Mouse (Mus musculus) cerebellum, postnatal 25 days (tissue): ENCODE measurements around the gene Cntnap1.

Experiments
- DNase-seq, 2 experiments: peaks; one replicate each; pipeline ENCODE4 v3.0.0; 2021; ENCODE audit warnings: mixed read lengths in 2 of 2

Gene Cntnap1

DNA sequence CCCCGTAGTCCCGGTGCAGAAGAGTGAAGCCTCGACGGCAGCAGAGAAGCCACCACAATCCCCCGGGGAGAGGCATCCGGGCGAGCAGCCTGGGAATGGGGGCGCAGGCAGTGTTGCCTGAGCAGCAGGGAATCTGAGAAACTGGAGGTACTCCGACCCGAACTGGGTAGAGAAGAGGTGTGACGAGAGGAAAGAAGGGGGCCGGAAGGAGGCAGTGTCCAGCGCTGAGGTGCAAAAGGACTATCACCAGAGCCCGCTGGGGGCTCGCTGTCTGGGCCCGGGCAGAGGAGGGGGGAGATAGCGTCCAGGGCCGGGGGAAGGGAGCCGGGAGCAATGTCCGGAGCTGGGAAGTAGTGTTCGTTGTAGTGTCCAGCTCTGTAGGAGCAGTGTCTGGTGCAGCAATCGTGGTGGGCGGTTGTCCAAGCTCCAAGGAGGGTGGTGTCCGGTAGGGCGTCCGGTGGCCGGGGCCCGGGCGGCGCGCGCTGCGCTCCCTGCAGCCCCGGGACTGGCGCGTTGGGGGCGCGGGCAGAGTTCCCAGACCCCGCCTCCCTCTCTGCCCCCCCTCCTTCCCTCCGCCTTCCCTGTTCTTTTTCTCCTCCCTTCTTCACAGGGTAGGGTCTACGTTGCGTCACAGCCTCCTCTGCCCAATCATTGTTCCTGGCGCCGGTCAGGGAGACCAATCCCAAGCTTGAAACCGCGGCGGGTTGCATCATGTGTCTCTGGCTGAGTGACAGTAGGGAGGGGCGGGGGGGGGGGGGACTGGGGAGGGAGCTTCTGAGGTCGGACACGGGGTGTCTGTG, 688 bp downstream of the Cntnap1 start, which contains the start of gene Plekhh3:
TSS of gene Plekhh3 (minus strand) at position 541 of the 800 bp plus-strand sequence.
- peak; percentile 94 to 96 for DNase-seq

DNA sequence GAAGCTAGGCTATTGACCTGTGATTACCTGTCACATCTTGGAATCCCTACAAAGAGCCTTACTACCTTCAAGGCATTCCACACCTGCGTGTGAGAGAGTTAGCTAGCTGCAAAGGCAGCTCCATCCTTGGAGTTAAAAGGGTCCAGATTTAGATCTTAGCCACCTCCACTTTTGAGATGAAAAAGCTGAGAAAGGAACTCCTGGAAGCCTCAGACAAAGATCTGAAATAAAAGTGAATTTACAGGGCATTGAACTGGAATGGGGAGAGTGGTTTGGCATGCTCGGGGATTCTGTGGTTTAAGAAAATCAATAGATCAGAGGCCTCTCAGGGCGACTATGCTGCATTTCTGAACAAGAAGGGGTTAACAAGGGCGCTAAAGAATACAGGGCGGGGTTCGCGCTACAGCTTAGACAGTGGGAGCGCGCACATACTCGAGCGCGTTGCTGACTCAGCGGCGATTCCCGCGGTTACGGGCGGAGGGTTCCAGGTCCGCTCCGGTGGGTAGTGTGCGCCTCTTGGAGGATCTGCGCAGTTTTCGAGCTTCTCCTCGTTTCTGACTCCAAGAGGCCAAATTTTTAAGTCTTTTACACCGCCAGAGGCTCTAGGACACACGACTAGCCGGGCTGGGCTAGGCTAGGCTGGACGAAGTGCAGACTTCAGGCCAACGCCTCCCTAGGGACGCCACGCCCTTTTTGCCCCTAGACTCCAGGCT, 1.6 kb downstream of the Cntnap1 start:
- DNase-seq: peak; percentile 84 to 86

DNA sequence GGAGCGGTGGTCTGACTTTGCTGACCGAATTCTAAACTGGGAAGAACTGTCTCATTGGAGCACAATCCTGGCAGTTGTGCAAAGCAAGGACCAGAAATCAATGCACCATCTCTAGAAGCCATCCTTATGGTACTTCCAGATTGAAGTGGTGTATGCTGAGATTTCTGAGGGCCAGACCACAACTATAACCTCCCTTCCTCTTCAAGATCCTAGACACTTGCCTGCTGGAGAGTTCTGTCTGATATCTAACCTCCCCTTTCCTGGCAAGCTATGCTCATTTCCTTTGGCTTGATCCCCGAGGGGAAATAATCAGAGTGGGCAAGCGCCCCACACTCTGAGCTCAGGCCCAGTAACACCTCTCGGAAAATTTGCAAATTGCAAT, 2.1 kb downstream of the Cntnap1 start:
- no peak for DNase-seq

DNA sequence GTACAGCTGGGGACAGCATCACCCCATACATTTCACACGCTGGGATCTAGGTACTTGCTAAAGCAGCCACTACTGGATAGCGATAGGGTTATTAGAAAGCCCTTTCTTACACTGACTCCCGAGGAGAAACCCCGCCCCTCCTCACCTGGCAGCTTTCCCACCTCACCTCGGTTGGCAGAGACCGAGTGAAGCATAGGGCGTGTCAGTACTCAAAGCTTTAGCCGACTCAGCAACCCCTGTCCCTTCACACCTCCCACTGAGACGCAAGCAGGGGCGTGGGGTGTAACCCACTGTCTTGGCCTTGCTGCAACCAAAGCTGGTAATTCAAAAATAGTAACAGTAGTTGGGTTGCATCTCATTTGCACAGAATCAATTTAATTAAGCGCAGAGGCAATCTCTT, 2.8 kb downstream of the Cntnap1 start:
- DNase-seq: peak; percentile 49 to 73

DNA sequence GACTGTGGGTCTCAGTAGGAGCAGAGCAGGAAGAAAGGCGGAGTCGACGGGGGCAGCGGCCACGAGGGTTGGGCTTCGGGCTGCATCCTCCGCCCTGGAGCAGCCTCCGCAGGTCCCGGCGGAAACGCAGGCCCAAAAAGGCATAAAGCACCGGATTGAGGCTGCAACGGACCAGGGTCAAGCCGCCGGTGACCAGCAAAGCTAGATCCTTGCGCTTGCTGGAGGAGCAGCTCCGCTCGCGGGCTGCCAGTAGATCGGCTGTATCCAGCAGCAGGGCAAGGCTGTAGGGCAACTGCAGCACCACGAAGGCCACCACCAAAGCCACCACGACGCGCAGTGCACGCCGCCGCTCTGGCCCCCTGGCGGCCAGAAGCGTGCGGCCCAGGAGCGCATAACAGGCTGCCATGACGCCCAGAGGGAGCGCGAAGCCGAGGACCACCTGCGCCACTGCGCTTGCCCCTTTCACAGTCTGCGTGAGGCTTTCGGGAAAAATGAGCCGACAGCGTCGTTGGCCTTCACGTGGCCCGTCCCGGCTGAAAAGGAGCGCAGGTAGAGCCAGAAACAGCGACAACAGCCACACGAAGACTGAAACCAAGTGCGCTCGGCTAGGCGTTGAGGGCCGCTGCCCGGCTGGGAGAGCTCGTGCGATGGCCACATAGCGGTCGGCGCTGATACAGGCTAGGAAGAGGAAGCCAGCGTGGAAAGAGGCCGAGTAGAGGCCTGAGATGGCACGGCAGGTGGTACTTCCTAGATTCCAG, 3.5 kb downstream of the Cntnap1 start:
- DNase-seq: peak; percentile 80 to 82

DNA sequence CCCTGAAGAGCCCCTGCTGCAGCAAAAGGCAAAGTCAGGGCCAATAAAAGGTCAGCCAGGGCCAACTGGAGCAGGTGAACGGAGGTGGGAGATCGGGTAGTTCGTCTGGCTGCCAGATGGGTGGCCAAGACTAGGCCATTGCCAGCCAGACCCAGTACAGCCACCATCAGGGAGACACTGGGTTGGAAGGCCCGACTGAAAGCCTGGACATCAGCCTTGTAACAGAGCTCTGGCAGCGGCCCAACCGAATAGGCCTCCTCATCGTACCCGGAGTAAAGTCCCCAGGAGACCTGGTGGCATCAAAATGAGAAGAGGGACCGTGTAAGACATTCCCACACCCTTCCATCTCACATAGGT, 4.0 kb downstream of the Cntnap1 start:
- DNase-seq: peak; percentile 66 to 78

DNA sequence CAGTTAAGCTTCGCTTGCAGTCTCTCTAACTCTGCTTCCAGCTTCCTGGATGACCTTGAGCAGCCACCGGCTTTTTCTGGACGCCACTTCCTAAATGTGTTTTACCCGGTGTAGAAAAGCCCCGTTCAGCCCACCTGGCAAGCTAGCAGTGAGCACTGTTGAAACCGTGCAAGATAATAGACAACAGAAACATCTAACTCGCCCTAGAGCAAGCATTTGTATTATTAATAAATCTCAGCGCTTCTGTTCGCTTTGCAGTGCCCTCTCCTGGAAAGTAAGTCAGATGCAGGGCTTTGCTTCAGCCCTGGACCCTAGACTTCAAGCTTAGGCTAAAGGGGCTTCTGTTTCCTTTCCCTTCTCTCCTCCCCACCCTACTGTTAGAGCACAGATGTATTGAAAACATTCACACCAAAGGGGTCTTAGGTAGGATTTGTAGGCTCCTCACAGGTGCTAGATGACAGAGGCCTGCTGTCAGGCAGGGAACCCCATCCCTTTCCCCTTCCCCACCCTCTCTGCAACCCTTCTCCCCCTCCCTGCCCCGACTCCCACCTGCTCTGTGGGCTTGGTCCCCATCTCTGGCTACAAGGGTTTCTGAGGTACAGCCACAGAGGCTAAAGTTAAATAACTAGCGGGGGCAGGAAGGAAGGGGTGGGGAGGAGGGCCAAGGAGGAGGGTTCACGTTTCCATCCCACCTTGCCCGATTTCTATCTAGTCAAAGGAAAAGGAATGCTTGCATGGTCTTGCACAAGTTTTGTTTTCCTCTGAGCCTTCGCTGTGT, 4.7 kb downstream of the Cntnap1 start, which contains the start of gene Ccr10:
TSS of gene Ccr10 (minus strand) at position 593 of the 778 bp plus-strand sequence.
- peak; percentile 61 to 65 for DNase-seq

DNA sequence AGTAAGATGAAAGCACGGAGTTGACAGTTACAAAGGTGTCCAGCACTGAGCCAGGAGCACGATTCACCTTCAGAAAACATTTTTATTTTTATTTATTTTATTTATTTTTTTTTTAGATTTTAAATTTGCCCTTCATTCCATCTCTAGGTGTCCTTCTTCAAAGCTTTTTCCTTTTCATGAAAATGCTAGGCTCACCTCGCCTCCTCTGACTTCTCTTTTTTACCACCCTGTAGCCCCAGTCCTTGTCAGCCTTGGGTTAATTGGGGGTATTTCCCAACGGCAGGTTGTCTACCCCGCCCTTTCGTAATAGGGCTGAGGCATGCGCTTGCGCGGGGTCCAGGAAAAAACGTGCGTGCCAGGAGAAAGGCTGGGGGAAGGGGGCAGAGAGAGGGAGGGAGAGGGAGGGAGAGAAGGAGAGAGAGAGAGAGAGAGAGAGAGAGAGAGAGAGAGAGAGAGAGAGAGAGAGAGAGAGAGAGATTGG, 5.4 kb downstream of the Cntnap1 start:
- peak; percentile 81 to 86 for DNase-seq

DNA sequence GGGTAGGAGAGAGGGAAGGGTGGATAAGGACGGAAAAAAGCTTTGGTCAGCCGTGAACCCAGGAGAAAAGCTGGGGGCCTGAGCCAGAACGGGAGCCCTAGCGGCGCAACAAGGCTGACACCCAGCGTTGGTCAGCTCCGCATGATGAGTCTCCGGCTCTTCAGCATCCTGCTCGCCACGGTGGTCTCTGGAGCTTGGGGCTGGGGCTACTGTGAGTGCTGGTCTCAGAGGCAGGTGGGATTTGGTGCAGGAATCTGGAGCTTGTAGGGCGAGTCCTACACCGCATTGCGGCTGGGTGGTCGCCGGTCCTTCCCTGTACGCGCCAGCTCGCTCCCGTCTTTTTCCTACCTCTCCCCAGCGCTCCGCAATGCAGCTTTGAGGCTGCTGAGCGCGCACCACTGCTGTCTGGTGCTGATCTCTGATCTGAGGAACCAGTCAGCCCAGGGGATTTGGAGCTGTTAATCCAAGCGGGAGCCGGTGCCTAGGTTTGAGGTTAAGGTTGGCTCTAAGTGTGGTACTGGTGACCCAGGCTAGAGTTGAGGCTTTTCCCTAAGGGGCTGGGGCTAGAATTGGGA, 5.9 kb downstream of the Cntnap1 start:
- peak; percentile 84 to 86 for DNase-seq

DNA sequence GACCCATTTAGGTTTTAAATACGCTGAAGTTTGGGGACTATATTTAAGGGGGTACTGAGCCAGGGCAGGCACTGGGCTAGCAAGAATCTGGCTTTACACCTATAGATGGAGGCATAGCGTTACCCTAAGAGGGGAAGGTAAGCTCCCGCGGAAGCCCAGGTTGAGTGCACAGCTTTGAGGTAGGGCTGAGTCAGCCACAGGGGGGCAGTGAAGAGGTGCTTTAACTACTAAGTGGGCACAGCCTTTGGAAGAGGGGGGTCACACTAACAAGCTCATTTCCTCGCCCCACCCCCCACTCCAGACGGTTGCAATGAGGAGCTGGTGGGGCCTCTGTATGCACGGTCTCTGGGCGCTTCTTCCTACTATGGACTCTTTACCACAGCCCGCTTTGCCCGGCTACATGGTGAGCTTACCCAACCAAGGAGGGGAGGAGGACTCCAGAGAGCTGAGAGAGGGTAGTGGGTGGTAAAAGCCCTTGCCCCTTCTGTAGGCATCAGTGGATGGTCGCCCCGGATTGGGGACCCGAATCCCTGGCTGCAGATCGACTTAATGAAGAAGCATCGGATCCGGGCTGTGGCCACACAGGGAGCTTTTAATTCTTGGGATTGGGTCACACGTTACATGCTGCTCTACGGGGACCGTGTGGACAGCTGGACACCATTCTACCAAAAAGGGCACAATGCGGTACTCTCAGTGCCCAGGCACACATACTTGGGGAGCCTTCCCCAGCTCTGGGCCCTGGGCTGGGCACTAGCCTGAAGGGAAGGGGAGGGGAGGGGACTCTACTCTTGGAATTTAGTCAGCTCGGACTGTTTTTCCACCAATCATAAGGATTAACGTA, 6.8 kb downstream of the Cntnap1 start:
- peak; percentile 93 to 95 for DNase-seq

DNA sequence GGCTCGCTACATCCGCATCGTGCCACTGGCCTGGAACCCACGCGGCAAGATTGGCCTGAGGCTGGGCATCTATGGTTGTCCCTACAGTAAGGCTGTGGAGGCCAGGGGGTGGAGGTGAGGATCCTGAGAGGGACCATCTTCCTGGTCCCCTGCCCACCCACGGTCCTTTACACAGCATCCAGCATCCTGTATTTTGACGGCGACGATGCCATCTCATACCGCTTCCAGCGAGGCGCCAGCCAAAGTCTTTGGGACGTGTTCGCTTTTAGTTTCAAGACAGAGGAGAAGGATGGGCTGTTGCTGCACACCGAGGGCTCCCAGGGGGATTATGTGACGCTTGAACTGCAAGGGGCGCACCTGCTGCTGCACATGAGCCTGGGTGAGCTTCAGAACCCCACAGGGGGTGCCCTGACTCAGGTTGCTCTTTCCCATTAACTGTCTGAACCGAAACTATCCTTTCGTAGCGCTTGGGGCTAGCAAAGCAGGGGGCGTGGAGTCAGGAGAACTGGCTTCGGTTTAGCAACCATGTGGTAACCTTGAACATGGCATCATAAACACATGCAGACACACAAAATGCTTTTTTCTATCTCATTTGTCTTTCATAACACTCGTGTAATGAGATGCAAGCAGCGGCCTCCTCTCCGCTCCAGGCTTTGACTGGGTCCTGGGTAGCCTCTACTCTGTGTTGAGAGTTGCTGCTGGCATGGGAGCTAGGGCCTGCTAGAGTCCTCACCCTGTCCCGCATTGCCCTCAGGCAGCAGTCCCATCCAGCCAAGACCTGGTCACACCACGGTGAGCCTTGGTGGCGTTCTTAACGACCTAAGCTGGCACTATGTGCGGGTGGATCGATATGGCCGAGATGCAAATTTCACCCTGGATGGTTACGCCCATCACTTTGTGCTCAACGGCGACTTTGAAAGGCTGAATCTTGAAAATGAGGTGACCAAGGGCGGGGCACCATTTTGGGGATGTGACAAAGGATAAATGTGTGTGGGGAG, 8.0 kb downstream of the Cntnap1 start:
- peak; percentile 63 to 65 for DNase-seq

DNA sequence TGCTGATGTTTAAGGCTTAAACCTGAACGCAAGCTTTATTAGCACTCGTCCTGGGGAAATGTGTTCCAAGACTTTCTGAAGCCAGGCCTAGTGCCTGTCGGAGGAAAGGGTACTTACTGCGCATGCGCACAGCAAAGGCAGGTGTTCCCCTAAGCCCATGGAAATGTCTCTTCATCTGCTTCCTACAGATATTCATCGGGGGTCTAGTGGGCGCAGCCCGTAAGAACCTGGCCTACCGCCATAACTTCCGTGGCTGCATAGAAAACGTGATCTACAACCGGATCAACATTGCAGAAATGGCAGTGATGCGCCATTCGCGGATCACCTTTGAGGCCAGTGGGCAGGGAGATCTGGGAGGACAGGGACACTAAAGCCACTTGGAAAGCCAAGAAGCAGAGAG, 9.0 kb downstream of the Cntnap1 start:
- peak; percentile 70 to 76 for DNase-seq

DNA sequence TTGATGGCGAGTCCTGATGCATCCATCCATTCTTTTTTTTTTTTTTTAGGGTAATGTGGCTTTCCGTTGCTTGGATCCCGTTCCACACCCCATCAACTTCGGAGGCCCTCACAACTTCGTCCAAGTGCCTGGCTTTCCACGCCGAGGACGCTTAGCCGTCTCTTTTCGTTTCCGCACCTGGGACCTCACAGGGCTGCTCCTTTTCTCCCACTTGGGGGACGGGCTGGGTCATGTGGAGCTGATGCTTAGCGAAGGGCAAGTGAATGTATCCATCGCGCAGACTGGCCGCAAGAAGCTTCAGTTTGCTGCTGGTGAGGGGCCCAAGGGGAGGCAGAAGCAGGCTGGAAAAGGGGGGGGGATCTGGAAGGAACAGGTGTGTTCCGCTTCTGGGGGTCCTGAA, 9.9 kb downstream of the Cntnap1 start:
- peak; percentile 29 to 31 for DNase-seq

DNA sequence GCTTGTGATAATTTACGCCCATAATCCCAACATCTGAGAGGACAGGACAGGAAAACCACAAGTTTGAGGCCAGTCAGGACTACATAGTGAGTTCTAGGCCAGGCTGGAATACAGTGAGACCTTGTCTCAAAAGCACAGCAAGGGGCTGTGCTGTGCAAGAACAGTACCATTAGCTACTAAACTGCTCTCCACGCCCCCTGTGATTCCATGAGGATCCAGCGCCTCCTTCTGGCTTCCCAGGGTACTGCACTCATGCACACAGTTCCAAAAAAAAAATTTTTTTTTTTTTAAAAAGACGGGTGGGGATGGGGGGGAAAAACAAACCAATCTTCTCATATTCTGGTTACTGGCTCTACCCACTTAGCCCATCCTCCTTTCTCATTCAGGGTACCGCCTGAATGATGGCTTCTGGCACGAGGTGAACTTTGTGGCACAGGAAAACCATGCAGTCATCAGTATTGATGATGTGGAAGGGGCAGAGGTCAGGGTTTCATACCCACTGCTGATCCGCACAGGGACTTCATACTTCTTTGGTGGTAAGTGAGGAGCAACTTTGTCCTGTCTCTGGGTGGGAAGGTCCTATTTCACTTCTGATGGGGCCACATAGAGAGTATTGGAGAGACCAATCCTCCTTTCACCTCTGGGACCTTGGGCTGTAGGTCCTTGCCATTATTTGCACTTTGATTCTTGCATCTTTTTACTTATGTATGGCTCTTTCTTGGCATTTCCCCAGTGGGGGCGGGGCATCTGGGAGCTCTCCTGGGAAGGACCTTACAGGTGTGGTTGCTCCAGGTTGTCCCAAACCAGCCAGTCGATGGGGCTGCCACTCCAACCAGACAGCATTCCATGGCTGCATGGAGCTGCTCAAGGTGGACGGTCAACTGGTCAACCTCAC, 10.8 kb downstream of the Cntnap1 start:
- DNase-seq: peak; percentile 79 to 89

DNA sequence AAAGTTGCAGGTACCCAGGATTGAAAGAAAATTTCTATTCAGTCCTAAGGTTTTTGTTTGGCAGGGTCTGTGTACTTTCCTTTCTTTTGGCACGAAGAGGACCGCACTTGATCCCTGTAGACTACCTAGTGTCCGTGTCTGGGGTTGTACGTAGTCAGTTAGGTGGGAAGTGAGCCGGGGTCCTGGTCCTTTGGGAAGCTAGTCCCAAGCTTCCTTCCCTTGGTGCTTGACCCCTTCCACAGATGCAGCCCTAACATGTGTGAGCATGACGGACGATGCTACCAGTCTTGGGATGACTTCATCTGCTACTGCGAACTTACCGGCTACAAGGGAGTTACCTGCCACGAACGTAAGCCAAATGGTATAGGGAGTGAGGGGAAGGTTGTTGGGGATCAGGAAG, 11.6 kb downstream of the Cntnap1 start:
- DNase-seq: peak in 1 of 2 experiments; percentile 16

DNA sequence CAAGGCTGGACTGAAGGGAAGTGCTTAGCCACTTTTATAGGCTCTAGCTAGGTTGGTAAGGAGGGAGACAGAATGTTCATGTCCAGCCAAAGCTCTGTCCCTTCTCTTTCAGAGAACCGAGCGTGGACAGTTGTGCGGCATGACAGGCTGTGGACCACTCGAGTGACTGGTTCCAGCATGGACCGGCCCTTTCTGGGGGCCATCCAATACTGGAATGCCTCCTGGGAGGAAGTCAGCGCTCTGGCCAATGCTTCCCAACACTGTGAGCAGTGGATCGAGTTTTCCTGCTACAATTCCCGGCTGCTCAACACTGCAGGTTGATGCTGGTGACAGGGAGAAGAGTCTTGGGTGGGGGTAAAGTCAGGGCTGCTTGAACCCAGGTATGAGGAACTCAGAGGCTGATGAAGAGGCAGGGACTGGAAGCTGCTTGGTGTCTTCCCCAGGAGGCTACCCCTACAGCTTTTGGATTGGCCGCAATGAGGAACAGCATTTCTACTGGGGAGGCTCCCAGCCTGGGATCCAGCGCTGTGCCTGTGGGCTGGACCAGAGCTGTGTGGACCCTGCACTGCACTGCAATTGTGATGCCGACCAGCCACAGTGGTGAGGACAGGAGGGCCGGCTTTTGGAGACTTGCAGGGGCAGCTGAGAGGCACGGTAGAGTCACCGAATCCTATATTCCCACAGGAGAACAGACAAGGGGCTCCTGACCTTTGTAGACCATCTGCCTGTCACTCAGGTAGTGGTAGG, 12.6 kb downstream of the Cntnap1 start:
- DNase-seq: peak; percentile 55 to 63

DNA sequence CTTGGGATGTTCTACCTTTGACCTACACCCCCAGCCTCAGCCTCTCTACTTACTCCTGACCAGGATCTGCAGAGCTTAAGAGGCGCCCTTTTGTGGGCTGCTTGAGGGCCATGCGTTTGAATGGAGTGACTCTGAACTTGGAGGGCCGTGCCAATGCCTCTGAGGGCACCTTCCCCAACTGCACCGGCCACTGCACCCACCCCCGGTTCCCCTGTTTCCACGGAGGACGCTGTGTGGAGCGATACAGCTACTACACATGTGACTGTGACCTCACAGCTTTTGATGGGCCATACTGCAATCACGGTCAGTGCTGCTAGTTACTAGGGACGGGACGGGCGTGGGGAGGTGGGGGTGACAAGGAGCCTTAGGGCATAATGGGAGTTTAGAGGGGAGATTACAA, 14.7 kb downstream of the Cntnap1 start:
- DNase-seq: peak in 1 of 2 experiments; percentile 39

DNA sequence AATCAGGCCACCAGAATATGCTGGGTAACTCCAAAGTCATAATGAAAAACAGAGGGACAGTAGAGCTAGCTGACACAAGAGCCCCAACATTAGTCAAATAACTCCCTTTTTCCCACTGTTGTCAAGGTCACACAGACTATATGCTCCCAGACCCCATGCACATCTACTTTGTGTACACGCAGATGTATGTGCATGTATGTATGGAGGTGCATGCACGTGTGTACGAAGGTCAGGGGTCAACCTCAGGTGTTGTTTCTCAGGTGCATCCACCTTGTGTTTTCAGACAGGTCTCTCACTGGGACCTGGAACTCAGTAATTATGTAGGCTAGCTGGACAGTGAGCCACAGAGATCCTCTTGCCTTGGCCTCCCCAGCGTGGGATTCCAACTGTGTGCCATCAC, 15.1 kb downstream of the Cntnap1 start:
- DNase-seq: peak in 1 of 2 experiments; percentile 23
